Mouse (Mus musculus) adrenal gland, postnatal 4 days (tissue): ENCODE results near the gene Foxr1. TPM values are rescaled to one million over a fixed set of nuclear protein-coding genes. Genes with fewer than 3 reads are reported as not detected.

Experiments used
- DNase-seq, 2 experiments: peaks; one replicate each; pipeline ENCODE4 v3.0.0; 2021 to 2022; ENCODE audit warnings: low spot score in 2 of 2, mixed read lengths in 2 of 2
- long read RNA-seq, 2 experiments: library from polyadenylated mRNA; stranded (forward); transcript quantifications; one replicate each; pipeline ENCODE4 v2.0.0; 2021
- total RNA-seq, 2 experiments: library from RNA; stranded (reverse); gene quantifications; 2 replicates each; pipeline ENCODE4 v1.2.3; 2021

Foxr1 gene
- not detected for total RNA-seq
- long read RNA-seq, experiment 1: 0 reads
- long read RNA-seq, experiment 2: 0 reads

- no peak for DNase-seq
Measured at GRCm38 (mm10) chr9:44440961-44441360, at the start of gene Foxr1. TSS of gene Foxr1 (minus strand) at chr9:44441136.

GRCm38 (mm10) chr9:44490086-44490967 lies 49.4 kb upstream of the Foxr1 start:
- no peak for DNase-seq

GRCm38 (mm10) chr9:44489651-44490085 lies 48.7 kb upstream of the Foxr1 start:
- no peak for DNase-seq

GRCm38 (mm10) chr9:44488855-44489381 lies 48.0 kb upstream of the Foxr1 start:
- no peak for DNase-seq

GRCm38 (mm10) chr9:44488416-44488815 lies 47.5 kb upstream of the Foxr1 start:
- DNase-seq: no peak

GRCm38 (mm10) chr9:44487441-44487840 lies 46.5 kb upstream of the Foxr1 start:
- peak in 1 of 2 experiments; percentile 67 for DNase-seq

GRCm38 (mm10) chr9:44486741-44487421 lies 45.9 kb upstream of the Foxr1 start:
- peak in 1 of 2 experiments; percentile 26 for DNase-seq

GRCm38 (mm10) chr9:44486335-44486734 lies 45.4 kb upstream of the Foxr1 start:
- DNase-seq: no peak

GRCm38 (mm10) chr9:44485516-44486161 lies 44.7 kb upstream of the Foxr1 start:
- no peak for DNase-seq

- DNase-seq: no peak
Measured at GRCm38 (mm10) chr9:44485105-44485515, 44.2 kb upstream of the Foxr1 start.

GRCm38 (mm10) chr9:44484311-44485104 lies 43.6 kb upstream of the Foxr1 start:
- DNase-seq: no peak

GRCm38 (mm10) chr9:44483510-44484044 lies 42.6 kb upstream of the Foxr1 start:
- DNase-seq: no peak

GRCm38 (mm10) chr9:44483041-44483509 lies 42.1 kb upstream of the Foxr1 start:
- no peak for DNase-seq

- peak; percentile 78 to 90 for DNase-seq
Measured at GRCm38 (mm10) chr9:44482552-44482951, 41.6 kb upstream of the Foxr1 start, which contains the start of gene Bcl9l. TSS of gene Bcl9l (plus strand) at chr9:44482825.

- no peak for DNase-seq
Measured at GRCm38 (mm10) chr9:44482112-44482511, 41.2 kb upstream of the Foxr1 start.

GRCm38 (mm10) chr9:44479628-44480428 lies 38.9 kb upstream of the Foxr1 start:
- peak in 1 of 2 experiments; percentile 78 for DNase-seq

- peak in 1 of 2 experiments; percentile 72 for DNase-seq
Measured at GRCm38 (mm10) chr9:44478959-44479605, 38.1 kb upstream of the Foxr1 start.

- DNase-seq: peak in 1 of 2 experiments; percentile 33
Measured at GRCm38 (mm10) chr9:44478229-44478921, 37.4 kb upstream of the Foxr1 start.
